Mouse (Mus musculus): ENCODE data around the gene Gata2. TPM values are rescaled to one million over a fixed set of nuclear protein-coding genes. Genes with fewer than 3 reads are reported as not detected.

Gene Gata2
- total RNA-seq, 2 experiments from 2014 or later = 18.1 to 23.4 TPM

GRCm38 (mm10) chr6:88208321-88208720 is 14.6 kb downstream of the Gata2 start:
- no peak for DNase-seq

GRCm38 (mm10) chr6:88209453-88209852 is 15.8 kb downstream of the Gata2 start:
- DNase-seq = no peak

- DNase-seq = no peak
These were observed 16.5 kb downstream of the Gata2 start for GRCm38 (mm10) chr6:88210182-88210581.

- DNase-seq = no peak
These were observed 22.1 kb downstream of the Gata2 start for GRCm38 (mm10) chr6:88215797-88216196.

- DNase-seq = no peak
These were observed 22.5 kb downstream of the Gata2 start for GRCm38 (mm10) chr6:88216199-88216598.

- DNase-seq = no peak
These were observed 25.4 kb downstream of the Gata2 start for GRCm38 (mm10) chr6:88219094-88219493.

GRCm38 (mm10) chr6:88221968-88222367 is 28.3 kb downstream of the Gata2 start, which contains the start of gene Dnajb8:
Gene Dnajb8 (plus strand): TSS chr6:88222268.
- no peak for DNase-seq

- no peak for DNase-seq
These were observed 32.9 kb downstream of the Gata2 start for GRCm38 (mm10) chr6:88226570-88226994.

GRCm38 (mm10) chr6:88227537-88227936 is 33.8 kb downstream of the Gata2 start:
- DNase-seq = peak in 1 of 2 experiments; percentile 28

- no peak for DNase-seq
These were observed 35.5 kb downstream of the Gata2 start for GRCm38 (mm10) chr6:88229221-88229620.

GRCm38 (mm10) chr6:88231821-88232220 is 38.1 kb downstream of the Gata2 start:
- DNase-seq = no peak

GRCm38 (mm10) chr6:88232221-88232620 is 38.5 kb downstream of the Gata2 start:
- no peak for DNase-seq

GRCm38 (mm10) chr6:88233996-88234395 is 40.3 kb downstream of the Gata2 start:
- DNase-seq = no peak

GRCm38 (mm10) chr6:88235461-88235860 is 41.8 kb downstream of the Gata2 start:
- no peak for DNase-seq

- no peak for DNase-seq
These were observed 42.3 kb downstream of the Gata2 start for GRCm38 (mm10) chr6:88235983-88236382.

- no peak for DNase-seq
These were observed 42.8 kb downstream of the Gata2 start for GRCm38 (mm10) chr6:88236513-88236912.

- DNase-seq = peak; percentile 60 to 67
These were observed 48.9 kb downstream of the Gata2 start for GRCm38 (mm10) chr6:88242604-88243003.

- no peak for DNase-seq
These were observed 55.5 kb downstream of the Gata2 start for GRCm38 (mm10) chr6:88249231-88249630.

GRCm38 (mm10) chr6:88251396-88251795 is 57.7 kb downstream of the Gata2 start:
- no peak for DNase-seq

- DNase-seq = no peak
These were observed 58.2 kb downstream of the Gata2 start for GRCm38 (mm10) chr6:88251798-88252478.

GRCm38 (mm10) chr6:88254082-88254481 is 60.4 kb downstream of the Gata2 start:
- no peak for DNase-seq

- DNase-seq = no peak
These were observed 61.7 kb downstream of the Gata2 start for GRCm38 (mm10) chr6:88255435-88255834.

Data from heart, adult 18-20 months (tissue).